Mouse (Mus musculus) C2C12 (cell line): Measurements from ENCODE around the gene Obsl1. TPM values are rescaled to one million over a fixed set of nuclear protein-coding genes. Genes with fewer than 3 reads are reported as not detected.
A peak's percentile ranks its signal among the peaks of the same experiment; 100 is the strongest.

Experiments used
- H3K27me3 ChIP-seq: one replicate; pipeline ENCODE4 v1.6.1; 2011; ENCODE audit not compliant: control insufficient read depth, insufficient read depth, insufficient read length
- H3K36me3 ChIP-seq: one replicate; pipeline ENCODE4 v1.6.1; 2011; ENCODE audit not compliant: control insufficient read depth, insufficient read depth
- H3K4me3 ChIP-seq: one replicate; pipeline ENCODE4 v1.5.1; 2011; ENCODE audit warnings: mild to moderate bottlenecking, control low read depth; ENCODE audit not compliant: poor library complexity, insufficient read depth, severe bottlenecking
- H3K79me2 ChIP-seq: one replicate; pipeline ENCODE4 v1.6.1; 2011; ENCODE audit not compliant: control insufficient read depth, insufficient read depth
- H3K79me3 ChIP-seq: one replicate; pipeline ENCODE4 v1.6.1; 2011; ENCODE audit warnings: low read depth, control low read depth
- H3ac ChIP-seq: one replicate; pipeline ENCODE3; 2011; ENCODE audit warnings: low read depth; ENCODE audit not compliant: control insufficient read depth, insufficient read length
- CEBPB ChIP-seq: IDR thresholded peaks from one replicate; pipeline ENCODE4 v1.6.1; 2011; ENCODE audit warnings: low read depth, mild to moderate bottlenecking, control low read depth, moderate library complexity
- CTCF ChIP-seq: IDR thresholded peaks from one replicate; pipeline ENCODE4 v1.5.1; 2011; ENCODE audit not compliant: control insufficient read depth, insufficient read depth, insufficient read length
- FOSL1 ChIP-seq: IDR thresholded peaks from one replicate; pipeline ENCODE4 v1.8.0; 2011; ENCODE audit warnings: mild to moderate bottlenecking, low read length; ENCODE audit not compliant: poor library complexity, insufficient read depth, severe bottlenecking
- MAX ChIP-seq: IDR thresholded peaks from one replicate; pipeline ENCODE4 v1.6.1; 2011; ENCODE audit warnings: mild to moderate bottlenecking, control low read depth
- MYOD1 ChIP-seq: IDR thresholded peaks from one replicate; pipeline ENCODE4 v1.6.1; 2011; ENCODE audit warnings: low read depth; ENCODE audit not compliant: control insufficient read depth, insufficient read length
- MYOG ChIP-seq: IDR thresholded peaks from one replicate; pipeline ENCODE4 v1.6.1; 2011; ENCODE audit not compliant: control insufficient read depth, insufficient read length; ENCODE audit errors: extremely low read depth
- USF1 ChIP-seq: IDR thresholded peaks from one replicate; pipeline ENCODE4 v1.6.1; 2011; ENCODE audit warnings: low read depth, mild to moderate bottlenecking, control low read depth, moderate library complexity
- polyA plus RNA-seq: library from polyadenylated mRNA; unstranded; fragments of >200 nt; fragmentation: generic; extraction: Trizol; gene quantifications from one replicate; pipeline ENCODE4 v1.2.1, GENCODE M21; 2012; ENCODE audit warnings: missing spikeins

The Obsl1 gene
- polyA plus RNA-seq, 1 experiment, result 31.6 TPM

DNA sequence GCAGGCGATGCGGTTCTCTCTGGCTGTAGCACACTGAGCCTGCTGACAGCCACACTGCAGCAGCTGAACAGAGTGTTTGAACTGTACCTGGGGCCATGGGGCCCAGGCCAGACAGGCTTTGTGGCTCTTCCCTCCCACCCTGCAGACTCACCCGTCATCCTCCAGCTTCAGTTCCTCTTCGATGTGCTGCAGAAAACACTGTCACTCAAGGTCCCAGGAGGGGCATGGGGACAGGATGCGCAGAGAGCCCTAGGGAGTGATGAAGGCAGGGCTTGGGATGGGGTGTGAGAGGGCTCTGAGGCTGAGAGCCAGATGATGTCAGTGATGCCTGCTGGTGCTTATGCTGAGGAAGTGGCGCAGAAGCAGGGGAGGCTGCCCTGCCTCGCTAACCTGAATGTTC lies 18.4 kb upstream of the Obsl1 start:
- Histone ChIP-seq H3ac (no peak overlapping the region), H3K36me3 (peaks cover 6% of the 10 kb centered on the region), H3K4me3 (no peak overlapping the region), H3K79me2 (peaks cover 12% of the 10 kb centered on the region), H3K79me3 (peaks cover 4% of the 10 kb centered on the region), H3K27me3 (no peaks in the 10 kb centered on the region)
- TF ChIP-seq CTCF (no peak), MYOG (no peak), MYOD1 (no peak), USF1 (no peak), CEBPB (no peak), MAX (no peak), FOSL1 (no peak)

- H3K4me3 ChIP-seq, result peak within 1 kb of the TSS; percentile 55
- H3K36me3 ChIP-seq, result peaks cover 6% of the 10 kb centered on the region
- peaks cover 4% of the 10 kb centered on the region for H3K79me3 ChIP-seq
- H3ac ChIP-seq, result peak within 1 kb of the TSS; percentile 85
- peaks cover 3% of the 10 kb centered on the region for H3K27me3 ChIP-seq
- peaks cover 12% of the 10 kb centered on the region for H3K79me2 ChIP-seq
- TF ChIP-seq MYOG, result no peak
- no peak for TF ChIP-seq FOSL1
- peak; percentile 60 for TF ChIP-seq USF1
- peak; percentile 49 for TF ChIP-seq MAX
- no peak for TF ChIP-seq MYOD1
- TF ChIP-seq CEBPB, result no peak
- no peak for TF ChIP-seq CTCF
These were observed 15.2 kb upstream of the Obsl1 start, which contains the start of gene Stk11ip for GRCm38 (mm10) chr1:75521321-75522031. Gene Stk11ip, plus strand, starts transcription at chr1:75521529.

DNA sequence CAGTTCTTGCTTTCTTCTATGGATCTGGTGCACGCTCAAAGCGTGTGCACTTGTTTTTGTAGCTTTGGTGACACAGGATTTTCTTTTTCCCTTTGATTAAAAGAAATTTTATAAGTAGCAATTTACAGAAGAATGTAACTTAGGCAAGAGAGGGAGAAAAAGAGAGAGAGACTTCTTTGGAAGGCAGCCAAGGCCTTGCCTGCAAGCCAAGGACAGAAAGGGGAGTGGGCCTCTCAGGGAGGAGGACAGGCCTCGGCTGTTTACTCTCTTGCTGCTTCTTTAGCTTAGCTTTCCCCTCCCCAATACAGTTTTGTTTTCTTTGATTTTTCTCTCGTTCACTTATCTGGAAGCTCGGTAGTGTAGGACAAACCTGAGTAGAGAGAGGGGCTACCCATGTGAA lies 13.3 kb upstream of the Obsl1 start:
- H3ac ChIP-seq, result no peak overlapping the region
- H3K79me2 ChIP-seq, result peaks cover 12% of the 10 kb centered on the region
- H3K27me3 ChIP-seq, result peaks cover 3% of the 10 kb centered on the region
- H3K79me3 ChIP-seq, result peaks cover 4% of the 10 kb centered on the region
- no peak for TF ChIP-seq MYOG
- TF ChIP-seq FOSL1, result no peak
- H3K36me3 ChIP-seq, result no peaks in the 10 kb centered on the region
- H3K4me3 ChIP-seq, result no peak overlapping the region

DNA sequence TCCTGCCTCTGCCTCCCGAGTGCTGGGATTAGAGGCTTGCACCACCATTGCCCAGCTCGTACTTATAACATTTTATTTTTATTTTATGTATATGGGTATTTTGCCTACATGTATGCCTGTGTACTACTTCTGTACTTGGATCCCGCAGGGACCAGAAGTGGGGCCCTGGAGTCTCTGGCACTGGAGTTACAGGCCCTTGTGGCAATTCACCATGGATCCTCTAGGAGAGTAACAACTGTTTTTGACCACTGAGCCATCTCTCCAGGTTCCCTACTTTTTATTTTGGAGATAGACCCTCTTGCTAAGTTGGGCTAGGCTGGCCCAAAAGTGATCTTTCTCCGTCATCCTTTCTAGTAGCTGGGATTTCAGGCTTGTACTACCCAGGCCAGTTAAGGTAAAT lies 12.2 kb upstream of the Obsl1 start:
- Histone ChIP-seq H3ac (no peak overlapping the region), H3K79me3 (peaks cover 4% of the 10 kb centered on the region), H3K4me3 (no peak overlapping the region), H3K36me3 (no peaks in the 10 kb centered on the region), H3K79me2 (peaks cover 12% of the 10 kb centered on the region), H3K27me3 (peaks cover 6% of the 10 kb centered on the region)
- TF ChIP-seq CEBPB (no peak), USF1 (no peak), MYOG (no peak), MAX (no peak), MYOD1 (no peak), CTCF (no peak), FOSL1 (no peak)

GRCm38 (mm10) chr1:75517984-75518383 lies 11.7 kb upstream of the Obsl1 start:
- TF ChIP-seq FOSL1 (no peak), CTCF (no peak), CEBPB (no peak), MAX (no peak), USF1 (no peak), MYOD1 (no peak), MYOG (no peak)
- Histone ChIP-seq H3K36me3 (no peaks in the 10 kb centered on the region), H3K27me3 (peaks cover 6% of the 10 kb centered on the region), H3ac (no peak overlapping the region), H3K79me3 (peaks cover 4% of the 10 kb centered on the region), H3K79me2 (peaks cover 9% of the 10 kb centered on the region), H3K4me3 (no peak overlapping the region)

- no peak overlapping the region for H3K4me3 ChIP-seq
- TF ChIP-seq MYOG (no peak), MYOD1 (no peak), FOSL1 (no peak), MAX (no peak), CEBPB (no peak), CTCF (no peak), USF1 (no peak)
- H3K36me3 ChIP-seq, result no peaks in the 10 kb centered on the region
- no peaks in the 10 kb centered on the region for H3K79me2 ChIP-seq
- H3ac ChIP-seq, result no peak overlapping the region
- H3K79me3 ChIP-seq, result no peaks in the 10 kb centered on the region
- H3K27me3 ChIP-seq, result peaks cover 6% of the 10 kb centered on the region
These were observed 10.6 kb upstream of the Obsl1 start for GRCm38 (mm10) chr1:75516703-75517380.
